Mouse (Mus musculus) heart, adult 9 months (tissue): ENCODE measurements around the gene Amy2a4.
"Not testable (repeated sequence)": the region's sequence is repeated elsewhere in the genome, so short reads cannot be mapped to it uniquely, and the experiment has no call there.

Experiments used
- DNase-seq, 2 experiments: peaks; one replicate each; pipeline ENCODE4 v3.0.0; 2022; ENCODE audit warnings: low spot score in 2 of 2

Gene Amy2a4

GRCm38 (mm10) chr3:113291349-113291748 lies at the start of gene Amy2a4:
Gene Amy2a4 (minus strand): TSS chr3:113291449.
- DNase-seq: not testable (repeated sequence)

DNA sequence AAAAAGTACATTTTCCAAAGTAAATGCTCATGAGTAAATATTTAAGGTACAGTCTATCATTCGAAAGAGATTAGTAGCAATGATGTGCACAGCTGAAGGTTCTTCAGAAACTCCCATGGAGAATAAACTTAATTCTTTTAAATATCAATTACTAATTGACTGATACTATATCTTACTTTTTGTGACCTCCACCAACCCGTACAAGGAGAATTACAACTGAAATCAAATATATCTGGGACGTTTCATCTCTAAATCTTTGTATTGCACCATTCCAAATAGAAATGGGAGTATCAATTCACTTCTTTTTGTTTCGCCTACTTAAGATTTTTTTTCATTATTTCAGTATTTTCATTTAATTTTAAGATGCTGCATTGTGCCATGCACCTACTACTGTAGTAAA lies 32.7 kb upstream of the Amy2a4 start, which contains the start of gene Amy2a3:
TSS of gene Amy2a3 (minus strand) at position 101 of the 400 bp plus-strand sequence.
- DNase-seq: not testable (repeated sequence)

DNA sequence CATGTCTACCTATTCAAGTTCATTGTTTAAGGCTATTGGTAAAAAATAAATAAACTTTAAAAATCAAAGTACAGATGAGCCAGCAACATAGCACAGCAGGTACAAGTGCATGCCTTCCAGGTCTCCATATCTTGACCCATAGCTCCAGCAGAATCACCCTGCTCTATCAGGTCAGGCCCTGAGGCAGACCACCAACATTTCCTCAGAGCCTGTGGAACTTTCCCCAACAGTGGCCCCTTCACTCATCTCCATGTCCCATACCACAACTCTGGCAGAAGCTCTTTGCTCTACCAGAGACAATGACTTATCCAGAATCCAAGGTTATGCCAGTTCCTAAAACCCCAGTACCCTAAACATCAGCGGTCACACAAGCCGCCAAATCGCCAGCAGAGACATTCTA lies 21.7 kb upstream of the Amy2a4 start:
- not testable (repeated sequence) for DNase-seq

DNA sequence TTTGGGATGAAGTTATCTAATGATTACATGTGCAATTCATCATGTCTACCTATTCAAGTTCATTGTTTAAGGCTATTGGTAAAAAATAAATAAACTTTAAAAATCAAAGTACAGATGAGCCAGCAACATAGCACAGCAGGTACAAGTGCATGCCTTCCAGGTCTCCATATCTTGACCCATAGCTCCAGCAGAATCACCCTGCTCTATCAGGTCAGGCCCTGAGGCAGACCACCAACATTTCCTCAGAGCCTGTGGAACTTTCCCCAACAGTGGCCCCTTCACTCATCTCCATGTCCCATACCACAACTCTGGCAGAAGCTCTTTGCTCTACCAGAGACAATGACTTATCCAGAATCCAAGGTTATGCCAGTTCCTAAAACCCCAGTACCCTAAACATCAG lies 11.0 kb downstream of the Amy2a4 start:
- DNase-seq: not testable (repeated sequence)

DNA sequence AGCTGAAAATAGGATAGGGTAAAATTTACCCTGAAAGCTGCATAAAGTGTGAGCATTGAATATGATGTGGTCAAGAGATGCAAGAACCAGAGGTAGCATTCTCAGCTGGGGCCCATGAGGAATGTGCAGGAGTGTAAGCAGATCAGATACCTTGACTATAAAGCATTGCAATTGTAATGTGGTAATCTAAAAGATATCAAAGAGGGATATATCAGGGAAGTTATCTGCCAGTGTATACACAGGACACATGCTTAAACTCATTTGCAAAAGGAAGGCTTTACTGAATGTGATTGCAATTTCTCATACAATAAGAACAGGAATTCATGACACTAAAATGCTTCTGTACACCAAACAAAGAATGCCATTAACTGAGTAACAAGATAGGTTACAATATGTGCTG lies 11.7 kb downstream of the Amy2a4 start:
- DNase-seq: not testable (repeated sequence)

DNA sequence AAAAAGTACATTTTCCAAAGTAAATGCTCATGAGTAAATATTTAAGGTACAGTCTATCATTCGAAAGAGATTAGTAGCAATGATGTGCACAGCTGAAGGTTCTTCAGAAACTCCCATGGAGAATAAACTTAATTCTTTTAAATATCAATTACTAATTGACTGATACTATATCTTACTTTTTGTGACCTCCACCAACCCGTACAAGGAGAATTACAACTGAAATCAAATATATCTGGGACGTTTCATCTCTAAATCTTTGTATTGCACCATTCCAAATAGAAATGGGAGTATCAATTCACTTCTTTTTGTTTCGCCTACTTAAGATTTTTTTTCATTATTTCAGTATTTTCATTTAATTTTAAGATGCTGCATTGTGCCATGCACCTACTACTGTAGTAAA lies 32.5 kb downstream of the Amy2a4 start, which contains the start of gene Amy2a5:
TSS of gene Amy2a5 (minus strand) at position 101 of the 400 bp plus-strand sequence.
- not testable (repeated sequence) for DNase-seq
